Mouse (Mus musculus) heart, adult 2 months (tissue): ENCODE data around the gene Snapc4. TPM values are rescaled to one million over a fixed set of nuclear protein-coding genes. Genes with fewer than 3 reads are reported as not detected.

Experiments
- DNase-seq, 2 experiments: peaks; one replicate each; pipeline ENCODE4 v3.0.0; 2021
- H3K27ac ChIP-seq: fragments of 200-600 bp; 2 replicates; pipeline ENCODE4 v1.8.1; 2022
- H3K27me3 ChIP-seq: fragments of 200-500 bp; 2 replicates; pipeline ENCODE4 v1.6.1; 2012; ENCODE audit warnings: mild to moderate bottlenecking, low read length, inconsistent platforms, mixed read lengths; ENCODE audit not compliant: control insufficient read depth, insufficient read depth
- H3K36me3 ChIP-seq: fragments of 200-500 bp; 2 replicates; pipeline ENCODE4 v1.6.1; 2012; ENCODE audit warnings: low read length, inconsistent platforms; ENCODE audit not compliant: control insufficient read depth, insufficient read depth
- H3K4me1 ChIP-seq: fragments of 200-500 bp; 2 replicates; pipeline ENCODE4 v1.6.1; 2011; ENCODE audit warnings: low read length; ENCODE audit not compliant: control insufficient read depth, insufficient read depth
- H3K4me3 ChIP-seq: fragments of 200-600 bp; 2 replicates; pipeline ENCODE4 v1.8.1; 2022
- H3K79me2 ChIP-seq: fragments of 200-500 bp; replicated peaks from 2 replicates; pipeline ENCODE4 v1.6.1; 2012; ENCODE audit warnings: mild to moderate bottlenecking, inconsistent platforms, low read length, moderate library complexity, mixed read lengths; ENCODE audit not compliant: control insufficient read depth, insufficient read depth
- H3K9ac ChIP-seq: fragments of 200-500 bp; 2 replicates; pipeline ENCODE4 v1.6.1; 2012; ENCODE audit warnings: low read depth, mild to moderate bottlenecking, control low read depth, inconsistent platforms, low read length, mixed read lengths
- CTCF ChIP-seq: fragments of 200-600 bp; IDR thresholded peaks from 2 replicates; pipeline ENCODE4 v1.8.1; 2022; ENCODE audit warnings: antibody characterized with exemption, mild to moderate bottlenecking, moderate library complexity
- EP300 ChIP-seq: fragments of 200-500 bp; IDR thresholded peaks from 2 replicates; pipeline ENCODE4 v1.6.1; 2011; ENCODE audit warnings: low read depth, low read length, control low read depth; ENCODE audit not compliant: insufficient read depth
- POLR2A ChIP-seq: fragments of 200-500 bp; IDR thresholded peaks from 2 replicates; pipeline ENCODE4 v1.6.1; 2011; ENCODE audit warnings: mild to moderate bottlenecking, low read depth, low read length, control low read depth; ENCODE audit not compliant: insufficient read depth
- WGBS: fragments of 180-500 bp; shearing (Covaris S2); methylation state at CpG from one replicate; pipeline ENCODE4 v1.1.7; 2018; 5-methylcytosine and 5-hydroxymethylcytosine counted together
- intact Hi-C: fragments of 180-260 bp; cut with DNase I; formaldehyde crosslinking; loops from one replicate; pipeline ENCODE4 v1.15.1; 2025
- polyA plus RNA-seq: library from polyadenylated mRNA; depleted of rRNA; stranded (reverse); fragments of >200 nt; gene quantifications from 2 replicates; pipeline ENCODE4 v1.2.3, GENCODE M21; 2012
- total RNA-seq, 2 experiments: library from RNA; stranded (reverse); gene quantifications; 2 replicates each; pipeline ENCODE4 v1.2.3; 2021

Gene Snapc4
- total and polyA plus RNA-seq, 3 experiments, result 7.2 to 20.4 (median 9.5) TPM

GRCm38 (mm10) chr2:26368572-26368971 is 11.9 kb downstream of the Snapc4 start:
- Histone ChIP-seq H3K27ac (peak overlapping the region; percentile 65), H3K4me1 (peaks cover 9% of the 10 kb centered on the region), H3K79me2 (no peaks in the 10 kb centered on the region), H3K36me3 (no peaks in the 10 kb centered on the region; the same call in none of the 2 replicates), H3K27me3 (no peaks in the 10 kb centered on the region), H3K9ac (no peak overlapping the region), H3K4me3 (no peak overlapping the region)
- DNase-seq, result peak; percentile 66 to 81
- intact Hi-C loops, result no loop called here
- no peak for TF ChIP-seq POLR2A
- TF ChIP-seq CTCF, result no peak
- no peak for TF ChIP-seq EP300
- 38% methylated on average over 1 of the region's 1 CpGs for WGBS

GRCm38 (mm10) chr2:26367911-26368310 is 12.5 kb downstream of the Snapc4 start:
- H3K27ac ChIP-seq, result peak overlapping the region; percentile 9; the same call in 1 of the 2 replicates
- intact Hi-C loops, result no loop called here
- no peak overlapping the region for H3K9ac ChIP-seq
- 90% methylated on average over 6 of the region's 6 CpGs for WGBS
- H3K79me2 ChIP-seq, result no peaks in the 10 kb centered on the region
- H3K27me3 ChIP-seq, result no peaks in the 10 kb centered on the region
- no peak for DNase-seq
- peaks cover 9% of the 10 kb centered on the region for H3K4me1 ChIP-seq
- TF ChIP-seq CTCF (no peak), EP300 (no peak), POLR2A (no peak)
- H3K36me3 ChIP-seq, result no peaks in the 10 kb centered on the region; the same call in none of the 2 replicates
- no peak overlapping the region for H3K4me3 ChIP-seq

- H3K79me2 ChIP-seq, result no peaks in the 10 kb centered on the region
- H3K27ac ChIP-seq, result peak overlapping the region; percentile 15
- intact Hi-C loops, result no loop called here
- 9% methylated on average over 10 of the region's 10 CpGs for WGBS
- H3K9ac ChIP-seq, result no peak overlapping the region
- H3K36me3 ChIP-seq, result no peaks in the 10 kb centered on the region; the same call in none of the 2 replicates
- TF ChIP-seq CTCF (no peak), EP300 (no peak), POLR2A (no peak)
- no peak overlapping the region for H3K4me3 ChIP-seq
- peak; percentile 86 for DNase-seq
- peaks cover 9% of the 10 kb centered on the region for H3K4me1 ChIP-seq
- H3K27me3 ChIP-seq, result no peaks in the 10 kb centered on the region
Observed at GRCm38 (mm10) chr2:26364738-26365465, 15.6 kb downstream of the Snapc4 start.

GRCm38 (mm10) chr2:26363481-26363880 is 17.0 kb downstream of the Snapc4 start:
- H3K9ac ChIP-seq, result no peak overlapping the region
- H3K36me3 ChIP-seq, result no peaks in the 10 kb centered on the region; the same call in none of the 2 replicates
- no peaks in the 10 kb centered on the region for H3K79me2 ChIP-seq
- H3K4me3 ChIP-seq, result no peak overlapping the region
- no peak overlapping the region for H3K27ac ChIP-seq
- no peak for TF ChIP-seq EP300
- no peak for TF ChIP-seq POLR2A
- TF ChIP-seq CTCF, result no peak
- DNase-seq, result no peak
- H3K27me3 ChIP-seq, result no peaks in the 10 kb centered on the region
- 82% methylated on average over 5 of the region's 5 CpGs for WGBS
- intact Hi-C loops, result no loop called here
- H3K4me1 ChIP-seq, result peaks cover 12% of the 10 kb centered on the region

GRCm38 (mm10) chr2:26362991-26363390 is 17.5 kb downstream of the Snapc4 start:
- Histone ChIP-seq H3K27ac (no peak overlapping the region), H3K27me3 (no peaks in the 10 kb centered on the region), H3K36me3 (no peaks in the 10 kb centered on the region; the same call in none of the 2 replicates), H3K4me1 (peaks cover 12% of the 10 kb centered on the region), H3K79me2 (no peaks in the 10 kb centered on the region), H3K4me3 (no peak overlapping the region), H3K9ac (no peak overlapping the region)
- intact Hi-C loops, result no loop called here
- no peak for TF ChIP-seq EP300
- TF ChIP-seq CTCF, result no peak
- no peak for TF ChIP-seq POLR2A
- DNase-seq, result no peak
- WGBS, result 93% methylated on average over 5 of the region's 5 CpGs

GRCm38 (mm10) chr2:26360772-26361171 is 19.7 kb downstream of the Snapc4 start, which contains the start of gene Card9:
Card9 (minus strand) TSS chr2:26360918.
- intact Hi-C loops, result no loop called here
- Histone ChIP-seq H3K4me1 (peaks cover 11% of the 10 kb centered on the region), H3K79me2 (no peaks in the 10 kb centered on the region), H3K27me3 (no peaks in the 10 kb centered on the region), H3K4me3 (no peak within 1 kb of the TSS), H3K9ac (peak within 1 kb of the TSS; percentile 45; the same call in 1 of the 2 replicates), H3K36me3 (no peaks in the 10 kb centered on the region), H3K27ac (peak within 1 kb of the TSS; percentile 77)
- TF ChIP-seq POLR2A, result no peak
- TF ChIP-seq CTCF, result no peak
- TF ChIP-seq EP300, result no peak
- DNase-seq, result peak; percentile 32 to 56
- 52% methylated on average over 3 of the region's 3 CpGs for WGBS
